18 mouse cellular contexts compared by ENCODE assay signal in genomic region chr17:6759717-6760292, GRCm38 (mm10). TPM values are rescaled to one million over a fixed set of nuclear protein-coding genes. Genes with fewer than 3 reads are reported as not detected.
DNase-seq lines count a peak whose midpoint lies in the region; ATAC-seq and TF ChIP-seq lines count a peak whose summit lies in the region.
"Had no signal": no experiment of that assay in that cellular context is flagged by ENCODE, and none has a peak within 500 bp of the region (broad histone marks: within the 10 kb centered on the region; RNA-seq: fewer than 3 reads in every experiment).

No protein-coding gene starts in this region.

- TF ChIP-seq CTCF in heart, postnatal 0 days (IDR thresholded peaks at IDR 0.05; ENCODE audit: low read depth): peak; percentile 28
- TF ChIP-seq CTCF in CH12.LX (conservative IDR thresholded peaks at IDR 0.05 in 1 of 2, IDR thresholded peaks at IDR 0.05 in 1 of 2; ENCODE audit: low read depth in 2 of 2, low read length in 2 of 2): peak in 1 of 2 experiments; percentile 31; a peak in 2 of 4 replicates
- no peak for TF ChIP-seq CTCF in brain, embryonic 14.5 days (IDR thresholded peaks at IDR 0.05; ENCODE audit: borderline replicate concordance, extremely low read depth, insufficient read depth, insufficient read length)
- no peak for TF ChIP-seq CTCF in intestine, postnatal 0 days (IDR thresholded peaks at IDR 0.05; ENCODE audit: low read depth)

- TF ChIP-seq RAD21 in CH12.LX (IDR thresholded peaks at IDR 0.05; ENCODE audit: low read depth, low read length): no peak

- no peak for TF ChIP-seq POLR2A in CH12.LX (IDR thresholded peaks at IDR 0.05; ENCODE audit: low read depth, low read length)
- TF ChIP-seq POLR2A in brain, embryonic 14.5 days (IDR thresholded peaks at IDR 0.05; ENCODE audit: borderline replicate concordance, extremely low read depth, insufficient read depth, insufficient read length, poor library complexity, severe bottlenecking): no peak

- no peak for ATAC-seq in forebrain, embryonic 15.5 days (replicated peaks)
- no peak for ATAC-seq in forebrain, embryonic 12.5 days (ENCODE audit: low FRiP score)
- peak; percentile 63 for ATAC-seq in heart, postnatal 0 days (ENCODE audit: insufficient read depth, low read depth)
- no peak for ATAC-seq in intestine, postnatal 0 days
- ATAC-seq: inflammation-experienced regulatory T-cells, adult 6 months; Patski had no signal

- H3K9me3 ChIP-seq in forebrain, embryonic 15.5 days: no peaks in the 10 kb centered on the region
- H3K9me3 ChIP-seq in forebrain, embryonic 12.5 days: no peaks in the 10 kb centered on the region
- H3K9me3 ChIP-seq in heart, postnatal 0 days (replicated peaks; ENCODE audit: control insufficient read depth, low read length): no peaks in the 10 kb centered on the region
- no peaks in the 10 kb centered on the region for H3K9me3 ChIP-seq in CH12.LX (replicated peaks; ENCODE audit: low read length)
- H3K9me3 ChIP-seq in intestine, postnatal 0 days (ENCODE audit: control insufficient read depth): no peaks in the 10 kb centered on the region
- H3K9me3 ChIP-seq: limb, embryonic 13.5 days had no signal

- H3K27ac ChIP-seq in forebrain, embryonic 15.5 days (replicated peaks): peak overlapping the region; percentile 37; the same call in 1 of the 2 replicates
- no peak overlapping the region for H3K27ac ChIP-seq in forebrain, embryonic 12.5 days
- H3K27ac ChIP-seq in heart, postnatal 0 days (ENCODE audit: low read depth): peak overlapping the region; percentile 77
- H3K27ac ChIP-seq in CH12.LX (ENCODE audit: insufficient read depth, low read depth): peak overlapping the region; percentile 71
- no peak overlapping the region for H3K27ac ChIP-seq in intestine, postnatal 0 days (ENCODE audit: low read depth, low read length)
- H3K27ac ChIP-seq: limb, embryonic 13.5 days; liver, embryonic 14.5 days had no signal

- no peak for TF ChIP-seq EP300 in heart, postnatal 0 days (IDR thresholded peaks at IDR 0.05; ENCODE audit: low read depth)
- no peak for TF ChIP-seq EP300 in CH12.LX (IDR thresholded peaks at IDR 0.05; ENCODE audit: low read length)

- dilution Hi-C loops in CH12.LX (cut with MboI; ENCODE audit: extremely low pct_ligation_motif_present, extremely low pct_unique_long_range_greater_than_20kb, low sequenced_read_pairs): no loop called here

- H3K79me2 ChIP-seq in CH12.LX (replicated peaks; ENCODE audit: control insufficient read depth, extremely low read depth, insufficient read depth, poor library complexity, severe bottlenecking): peaks cover 66% of the 10 kb centered on the region

- whole genome bisulfite sequencing in forebrain, embryonic 15.5 days: 21% methylated on average over 9 of the region's 9 CpGs
- whole genome bisulfite sequencing in forebrain, embryonic 12.5 days: 31% methylated on average over 9 of the region's 9 CpGs
- WGBS in heart, postnatal 0 days: 36% methylated on average over 9 of the region's 9 CpGs
- 64% methylated on average over 9 of the region's 9 CpGs for WGBS in intestine, postnatal 0 days

- DNase-seq in heart, postnatal 0 days (ENCODE audit: low spot score): peak; percentile 70
- DNase-seq in heart, postnatal 4 days: no peak
- no peak for DNase-seq in CH12.LX (ENCODE audit: extremely low read depth)
- DNase-seq in brain, embryonic 14.5 days (ENCODE audit: low read depth): peak; percentile 52
- DNase-seq: cerebellum, adult 9-11 months; gastrocnemius, postnatal 10 days; heart, postnatal 14 days; kidney, adult 9 months; kidney, postnatal 36 days; layer of hippocampus, adult 9-11 months; thymus, postnatal 36 days had no signal

- no peaks in the 10 kb centered on the region; the same call in 1 of the 2 replicates for H3K36me3 ChIP-seq in forebrain, embryonic 15.5 days
- H3K36me3 ChIP-seq in forebrain, embryonic 12.5 days (replicated peaks): peaks cover 11% of the 10 kb centered on the region; the same call in 1 of the 2 replicates
- peaks cover 24% of the 10 kb centered on the region; the same call in 1 of the 2 replicates for H3K36me3 ChIP-seq in heart, postnatal 0 days (replicated peaks; ENCODE audit: control insufficient read depth, insufficient read depth, low read length)
- H3K36me3 ChIP-seq in CH12.LX (replicated peaks in 1 of 2; ENCODE audit: control insufficient read depth in 1 of 2, insufficient read depth in 1 of 2, low read length in 1 of 2): peaks cover 37 to 69% of the 10 kb centered on the region in 2 experiments
- peaks cover 9% of the 10 kb centered on the region; the same call in 1 of the 2 replicates for H3K36me3 ChIP-seq in intestine, postnatal 0 days (ENCODE audit: control insufficient read depth, insufficient read depth)

- no peaks in the 10 kb centered on the region for H3K27me3 ChIP-seq in forebrain, embryonic 15.5 days
- H3K27me3 ChIP-seq in forebrain, embryonic 12.5 days: no peaks in the 10 kb centered on the region
- H3K27me3 ChIP-seq in heart, postnatal 0 days (ENCODE audit: control insufficient read depth, insufficient read depth, low read length): no peaks in the 10 kb centered on the region
- H3K27me3 ChIP-seq in CH12.LX (replicated peaks): no peaks in the 10 kb centered on the region
- no peaks in the 10 kb centered on the region for H3K27me3 ChIP-seq in intestine, postnatal 0 days (replicated peaks; ENCODE audit: control insufficient read depth, insufficient read depth, low read length)
- H3K27me3 ChIP-seq: limb, embryonic 13.5 days; Patski had no signal

- no peak overlapping the region for H3K9ac ChIP-seq in forebrain, embryonic 15.5 days (replicated peaks)
- H3K9ac ChIP-seq in forebrain, embryonic 12.5 days: no peak overlapping the region
- H3K9ac ChIP-seq in heart, postnatal 0 days (replicated peaks; ENCODE audit: low read depth, low read length): no peak overlapping the region
- H3K9ac ChIP-seq in CH12.LX (ENCODE audit: insufficient read depth, low read depth): 0 out of 2 replicates have a peak overlapping the region, but pooled peaks have one; percentile 2
- H3K9ac ChIP-seq in intestine, postnatal 0 days (ENCODE audit: low read depth, low read length): no peak overlapping the region
- H3K9ac ChIP-seq: limb, embryonic 13.5 days; liver, embryonic 14.5 days had no signal

- in situ Hi-C loops in CH12.LX (cut with MboI; ENCODE audit: low pct_ligation_motif_present, low pct_unique_long_range_greater_than_20kb, low sequenced_read_pairs): no loop called here

- peaks cover 38% of the 10 kb centered on the region for H3K4me1 ChIP-seq in forebrain, embryonic 15.5 days
- H3K4me1 ChIP-seq in forebrain, embryonic 12.5 days: peaks cover 37% of the 10 kb centered on the region
- peaks cover 22% of the 10 kb centered on the region for H3K4me1 ChIP-seq in heart, postnatal 0 days (ENCODE audit: control insufficient read depth, insufficient read depth)
- peaks cover 14 to 78% of the 10 kb centered on the region in 2 experiments for H3K4me1 ChIP-seq in CH12.LX (ENCODE audit: control insufficient read depth in 1 of 2, insufficient read depth in 2 of 2)
- peaks cover 10% of the 10 kb centered on the region; the same call in 1 of the 2 replicates for H3K4me1 ChIP-seq in intestine, postnatal 0 days (replicated peaks; ENCODE audit: control insufficient read depth, insufficient read depth, low read length)

- no peak overlapping the region for H3K4me3 ChIP-seq in forebrain, embryonic 15.5 days
- H3K4me3 ChIP-seq in forebrain, embryonic 12.5 days (replicated peaks): no peak overlapping the region
- H3K4me3 ChIP-seq in heart, postnatal 0 days (ENCODE audit: low read depth, low read length): no peak overlapping the region
- H3K4me3 ChIP-seq in CH12.LX (replicated peaks in 1 of 3; ENCODE audit: low read depth in 2 of 3, low read length in 2 of 3, poor library complexity in 1 of 3): no peak overlapping the region
- H3K4me3 ChIP-seq in intestine, postnatal 0 days (ENCODE audit: low read depth, low read length): no peak overlapping the region
- H3K4me3 ChIP-seq: limb, embryonic 13.5 days had no signal

- H3K4me2 ChIP-seq in forebrain, embryonic 15.5 days (replicated peaks): no peak overlapping the region
- H3K4me2 ChIP-seq in forebrain, embryonic 12.5 days: no peak overlapping the region
- peak overlapping the region; percentile 7; the same call in 1 of the 2 replicates for H3K4me2 ChIP-seq in heart, postnatal 0 days (ENCODE audit: low read depth, low read length)
- H3K4me2 ChIP-seq in CH12.LX (ENCODE audit: insufficient read depth, low read depth, poor library complexity, severe bottlenecking): peak overlapping the region; percentile 72
- no peak overlapping the region for H3K4me2 ChIP-seq in intestine, postnatal 0 days (replicated peaks; ENCODE audit: low read depth)
- H3K4me2 ChIP-seq: limb, embryonic 13.5 days had no signal

TF ChIP-seq in CH12.LX, 34 proteins besides CTCF, POLR2A, EP300 and RAD21 (continues in another document):
- TF ChIP-seq MYC (IDR thresholded peaks at IDR 0.05; ENCODE audit: low read depth, low read length) (no peak), POLR2AphosphoS2 (IDR thresholded peaks at IDR 0.05; ENCODE audit: low read depth, low read length) (no peak), JUN (IDR thresholded peaks at IDR 0.05; ENCODE audit: insufficient read depth, low read depth, low read length) (no peak), NELFE (IDR thresholded peaks at IDR 0.05; ENCODE audit: low read depth, low read length) (no peak), USF2 (conservative IDR thresholded peaks at IDR 0.05; ENCODE audit: low read depth, low read length) (no peak), USF1 (IDR thresholded peaks at IDR 0.05; ENCODE audit: low read depth, low read length) (no peak), TBP (conservative IDR thresholded peaks at IDR 0.05; ENCODE audit: low read depth, low read length) (no peak), IRF4 (IDR thresholded peaks at IDR 0.05; ENCODE audit: low read depth, low read length) (peak; percentile 23; the same call in 1 of the 2 replicates), MAZ (IDR thresholded peaks at IDR 0.05; ENCODE audit: low read depth, low read length) (0 out of 2 replicates have a peak, but pooled peaks have one; percentile 26), MEF2A (IDR thresholded peaks at IDR 0.05; ENCODE audit: borderline replicate concordance, low read depth, low read length) (peak; percentile 67; the same call in 1 of the 2 replicates), BHLHE40 (IDR thresholded peaks at IDR 0.05; ENCODE audit: low read depth, low read length) (no peak)

RNA-seq across cellular contexts. Expression of gene Ezr, which starts 22.8 kb away (rescaled TPM):
- polyA plus RNA-seq in forebrain, embryonic 15.5 days (2015; fragmentation: Nextera tagmentation; extraction: Ambion mirVana): 112 and 125 TPM in 2 replicates
- polyA plus RNA-seq in forebrain, embryonic 12.5 days (2016; fragmentation: Nextera tagmentation; extraction: Ambion mirVana): 115 and 122 TPM in 2 replicates
- total RNA-seq in heart, postnatal 0 days (2014; rRNA removed; ENCODE audit: low replicate concordance): 91.3 and 103 TPM in 2 replicates
- polyA plus RNA-seq in heart, postnatal 0 days (2015; fragmentation: Nextera tagmentation; extraction: Ambion mirVana): 126 and 141 TPM in 2 replicates
- total RNA-seq in heart, postnatal 4 days (2021): 100 to 1,000 TPM; 103 to 104 TPM
- 107 and 115 TPM in 2 replicates for total RNA-seq in CH12.LX (2012; rRNA removed)
- total RNA-seq in CH12.LX (2014; rRNA removed): 123 and 139 TPM in 2 replicates
- polyA plus RNA-seq in CH12.LX (2012; ENCODE audit: insufficient read length, low read depth): 207 and 290 TPM in 2 replicates
- polyA plus RNA-seq in brain, embryonic 14.5 days (2012; rRNA removed): 42.8 and 44.5 TPM in 2 replicates
- 342 and 379 TPM in 2 replicates for polyA plus RNA-seq in intestine, postnatal 0 days (2015; fragmentation: Nextera tagmentation; extraction: Ambion mirVana)

Comparison
In these comparisons a context has a peak if more than half of its experiments do, and no peak if none do; other contexts are left out.
1. H3K27ac ChIP-seq: peak in forebrain, embryonic 15.5 days (single experiment), heart, postnatal 0 days (single experiment) and CH12.LX (single experiment); none in forebrain, embryonic 12.5 days (single experiment) and intestine, postnatal 0 days (single experiment).
2. DNase-seq: peak in heart, postnatal 0 days (single experiment) and brain, embryonic 14.5 days (single experiment); none in heart, postnatal 4 days (single experiment) and CH12.LX (single experiment).
3. H3K4me2 ChIP-seq: peak in heart, postnatal 0 days (single experiment) and CH12.LX (single experiment); none in forebrain, embryonic 15.5 days (single experiment), forebrain, embryonic 12.5 days (single experiment) and intestine, postnatal 0 days (single experiment).